Mouse (Mus musculus): Measurements from ENCODE around the gene Limch1.

DNA sequence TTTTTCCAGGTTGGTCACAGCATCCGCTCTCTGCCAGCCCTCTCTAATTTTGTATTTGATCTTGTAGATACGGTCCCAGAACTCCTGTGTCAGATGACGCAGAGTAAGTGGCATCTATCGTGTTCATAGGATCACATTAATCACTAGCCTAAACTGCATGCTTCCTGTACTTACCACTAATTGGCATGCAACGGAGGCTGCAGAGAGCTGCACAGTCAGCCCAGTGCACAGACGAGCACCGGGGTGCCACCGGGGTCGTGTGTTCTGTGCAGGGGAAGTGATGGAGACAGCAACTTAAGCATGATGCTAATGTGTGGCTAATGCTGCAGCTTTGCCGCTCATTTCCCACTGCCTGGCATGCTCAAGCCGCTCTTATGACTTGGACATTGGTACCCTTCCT lies 247.4 kb downstream of the Limch1 start:
- no peak for TF ChIP-seq EP300 (IDR thresholded peaks at IDR 0.05)
- no peak for TF ChIP-seq CTCF (IDR thresholded peaks at IDR 0.05)
